Mouse (Mus musculus): ENCODE results near the gene Hexa. TPM values are rescaled to one million over a fixed set of nuclear protein-coding genes. Genes with fewer than 3 reads are reported as not detected.

Hexa gene
- polyA plus RNA-seq, 1 experiment from 2014 or later = 53.0 TPM

DNA sequence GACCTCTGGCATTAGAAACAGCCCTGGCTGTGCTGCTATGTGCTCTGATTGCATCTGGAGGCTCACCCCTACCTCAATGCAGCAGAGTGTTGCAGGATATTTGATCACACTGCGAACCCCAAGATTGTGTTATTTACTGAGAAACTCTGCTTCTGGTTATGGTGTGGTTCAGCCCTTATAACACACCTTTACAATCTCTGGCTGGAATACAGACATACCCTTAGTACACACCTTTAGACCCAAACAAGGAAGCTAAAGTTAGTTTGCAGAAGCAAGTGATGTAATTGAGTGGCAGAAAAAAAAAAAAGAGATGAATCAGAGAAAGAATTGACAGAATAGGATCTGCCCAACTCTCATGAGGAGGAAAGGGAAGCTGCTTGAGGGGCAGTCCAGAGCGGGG is 71.6 kb downstream of the Hexa start:
- no peaks in the 10 kb centered on the region for H3K27me3 ChIP-seq
- no peak overlapping the region for H3K9ac ChIP-seq (replicated peaks)
- no peak overlapping the region for H3K27ac ChIP-seq (replicated peaks)
- no peak overlapping the region for H3K4me2 ChIP-seq (replicated peaks)
- H3K4me3 ChIP-seq = no peak overlapping the region
- H3K4me1 ChIP-seq = no peaks in the 10 kb centered on the region
- no peak for ATAC-seq (replicated peaks)
- 87% methylated on average over 2 of the region's 2 CpGs for WGBS
- H3K36me3 ChIP-seq = no peaks in the 10 kb centered on the region
- no peaks in the 10 kb centered on the region for H3K9me3 ChIP-seq

Other genes starting within 250 kb of the Hexa start
- gene Adpgk, start 248.0 kb upstream of the Hexa start, polyA plus RNA-seq (2015; fragmentation: Nextera tagmentation; extraction: Ambion mirVana) = 19.1 and 22.7 TPM in 2 replicates
- gene Bbs4, start 186.0 kb upstream of the Hexa start, polyA plus RNA-seq (2015; fragmentation: Nextera tagmentation; extraction: Ambion mirVana) = 40.6 and 44.2 TPM in 2 replicates
- 18.2 and 18.8 TPM in 2 replicates for gene Arih1, start 52.9 kb upstream of the Hexa start, polyA plus RNA-seq (2015; fragmentation: Nextera tagmentation; extraction: Ambion mirVana)
- gene Tmem202, start 307 bp downstream of the Hexa start, polyA plus RNA-seq (2015; fragmentation: Nextera tagmentation; extraction: Ambion mirVana) = 0.47 and 0.74 TPM in 2 replicates
- 24.6 and 34.3 TPM in 2 replicates for gene Celf6, start 38.4 kb downstream of the Hexa start, polyA plus RNA-seq (2015; fragmentation: Nextera tagmentation; extraction: Ambion mirVana)
- 188 and 191 TPM in 2 replicates for gene Parp6, start 77.7 kb downstream of the Hexa start, polyA plus RNA-seq (2015; fragmentation: Nextera tagmentation; extraction: Ambion mirVana)
- 1,184 and 1,237 TPM in 2 replicates for gene Pkm, start 116.8 kb downstream of the Hexa start, polyA plus RNA-seq (2015; fragmentation: Nextera tagmentation; extraction: Ambion mirVana)
- 3.4 and 4.0 TPM in 2 replicates for gene Gramd2, start 140.6 kb downstream of the Hexa start, polyA plus RNA-seq (2015; fragmentation: Nextera tagmentation; extraction: Ambion mirVana)
- 10.1 and 11.1 TPM in 2 replicates for gene Senp8, start 211.2 kb downstream of the Hexa start, polyA plus RNA-seq (2015; fragmentation: Nextera tagmentation; extraction: Ambion mirVana)
- 22.7 and 25.5 TPM in 2 replicates for gene Myo9a, start 211.4 kb downstream of the Hexa start, polyA plus RNA-seq (2015; fragmentation: Nextera tagmentation; extraction: Ambion mirVana)